Mouse (Mus musculus): ENCODE measurements at regions not wholly inside any gene's neighbourhood (a gene's known extent, or its start where the extent isn't known, plus 50 kb on each side); places are given as distances from the start of the nearest gene placed in this dataset.

DNA sequence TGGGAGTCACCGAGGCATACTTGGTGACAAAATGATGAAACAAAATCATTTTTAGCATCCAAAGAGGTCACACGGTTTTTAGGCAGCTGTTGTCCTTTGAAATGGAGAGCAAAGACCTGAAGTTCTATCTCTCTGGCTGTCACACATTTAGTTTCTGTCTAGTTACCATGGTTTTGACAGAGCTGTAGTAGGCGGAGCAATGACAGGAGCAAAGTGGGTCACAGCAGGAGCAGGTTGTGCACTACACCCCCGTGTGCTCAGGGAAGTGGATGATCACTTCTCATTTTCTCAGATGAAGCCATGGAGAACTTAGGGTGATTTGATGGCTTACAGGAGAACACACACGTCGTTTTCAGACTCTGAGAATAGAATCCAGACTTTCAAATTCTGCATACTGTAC, 621.2 kb upstream of the Klhl29 start:
- no peaks in the 10 kb centered on the region for H3K36me3 ChIP-seq (ENCODE audit: control insufficient read depth, insufficient read depth, low read length)
- H3K4me3 ChIP-seq (ENCODE audit: low read depth, low read length) = no peak overlapping the region
- no peaks in the 10 kb centered on the region for H3K9me3 ChIP-seq (replicated peaks; ENCODE audit: control insufficient read depth, low read length)
- no peak overlapping the region for H3K27ac ChIP-seq (ENCODE audit: low read depth, low read length)
- no peak overlapping the region for H3K9ac ChIP-seq (ENCODE audit: low read length)
- 74% methylated on average over 6 of the region's 6 CpGs for WGBS
- no peaks in the 10 kb centered on the region for H3K27me3 ChIP-seq (replicated peaks; ENCODE audit: control insufficient read depth, insufficient read depth, low read length)
- ATAC-seq = no peak
- H3K4me2 ChIP-seq (ENCODE audit: low read length) = no peak overlapping the region
- DNase-seq (ENCODE audit: low spot score) = no peak
- peaks cover 4% of the 10 kb centered on the region; the same call in 1 of the 2 replicates for H3K4me1 ChIP-seq (ENCODE audit: control insufficient read depth, insufficient read depth, low read length)

DNA sequence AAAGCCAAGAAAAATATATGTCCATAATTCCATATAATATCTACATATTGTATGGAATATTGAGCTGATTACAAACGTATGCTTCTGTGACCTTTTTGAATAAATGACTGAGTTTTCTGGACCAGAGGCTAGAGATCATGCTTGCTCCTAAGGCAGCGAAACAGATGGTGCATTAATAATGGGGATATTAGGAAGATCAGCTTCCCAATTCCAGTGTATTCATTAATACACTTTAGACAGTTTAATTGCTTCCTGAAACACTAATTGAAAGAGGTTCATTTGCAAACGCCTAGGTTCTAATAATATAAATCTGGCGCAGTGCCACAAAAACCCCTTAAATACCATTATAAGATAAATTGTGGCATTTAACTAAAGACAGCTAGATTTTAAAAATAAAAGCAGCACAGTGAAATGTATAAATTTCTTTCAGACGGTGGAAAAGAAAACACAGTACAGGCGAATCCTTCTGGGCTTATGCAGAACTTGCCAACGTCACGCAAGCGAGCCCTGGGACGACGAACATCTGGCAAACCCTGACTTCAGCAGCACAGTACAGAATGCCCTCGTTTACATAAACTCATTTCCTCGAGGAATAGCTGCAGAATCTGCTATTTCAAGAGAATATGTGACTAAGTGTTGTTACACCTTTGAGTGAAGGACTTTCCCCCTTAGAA, 608.6 kb upstream of the Klhl29 start:
- Histone ChIP-seq H3K27ac (ENCODE audit: low read depth, low read length) (no peak overlapping the region), H3K9ac (ENCODE audit: low read length) (no peak overlapping the region), H3K36me3 (ENCODE audit: control insufficient read depth, insufficient read depth, low read length) (no peaks in the 10 kb centered on the region), H3K4me3 (ENCODE audit: low read depth, low read length) (no peak overlapping the region), H3K27me3 (replicated peaks; ENCODE audit: control insufficient read depth, insufficient read depth, low read length) (no peaks in the 10 kb centered on the region), H3K9me3 (replicated peaks; ENCODE audit: control insufficient read depth, low read length) (no peaks in the 10 kb centered on the region), H3K4me1 (ENCODE audit: control insufficient read depth, insufficient read depth, low read length) (peaks cover 9% of the 10 kb centered on the region), H3K4me2 (ENCODE audit: low read length) (no peak overlapping the region)
- 23% methylated on average over 13 of the region's 13 CpGs for WGBS
- DNase-seq (ENCODE audit: low spot score) (peak; percentile 74), ATAC-seq (peak; percentile 81)

- Histone ChIP-seq H3K36me3 (ENCODE audit: control insufficient read depth, insufficient read depth, low read length) (no peaks in the 10 kb centered on the region), H3K27me3 (replicated peaks; ENCODE audit: control insufficient read depth, insufficient read depth, low read length) (no peaks in the 10 kb centered on the region), H3K9me3 (replicated peaks; ENCODE audit: control insufficient read depth, low read length) (no peaks in the 10 kb centered on the region), H3K9ac (ENCODE audit: low read length) (no peak overlapping the region), H3K4me1 (ENCODE audit: control insufficient read depth, insufficient read depth, low read length) (peaks cover 9% of the 10 kb centered on the region), H3K4me2 (ENCODE audit: low read length) (no peak overlapping the region), H3K4me3 (ENCODE audit: low read depth, low read length) (no peak overlapping the region), H3K27ac (ENCODE audit: low read depth, low read length) (no peak overlapping the region)
- ATAC-seq (no peak), DNase-seq (ENCODE audit: low spot score) (no peak)
- 68% methylated on average over 1 of the region's 1 CpGs for WGBS
These were observed 606.6 kb upstream of the Klhl29 start for GRCm38 (mm10) chr12:5982096-5982495.

- no peak overlapping the region for H3K27ac ChIP-seq (ENCODE audit: low read depth, low read length)
- DNase-seq (ENCODE audit: low spot score) = no peak
- H3K36me3 ChIP-seq (ENCODE audit: control insufficient read depth, insufficient read depth, low read length) = no peaks in the 10 kb centered on the region
- no peak overlapping the region for H3K9ac ChIP-seq (ENCODE audit: low read length)
- no peaks in the 10 kb centered on the region for H3K27me3 ChIP-seq (replicated peaks; ENCODE audit: control insufficient read depth, insufficient read depth, low read length)
- H3K4me3 ChIP-seq (ENCODE audit: low read depth, low read length) = no peak overlapping the region
- WGBS = 93% methylated on average over 4 of the region's 4 CpGs
- H3K4me1 ChIP-seq (ENCODE audit: control insufficient read depth, insufficient read depth, low read length) = no peaks in the 10 kb centered on the region
- no peak overlapping the region for H3K4me2 ChIP-seq (ENCODE audit: low read length)
- no peaks in the 10 kb centered on the region for H3K9me3 ChIP-seq (replicated peaks; ENCODE audit: control insufficient read depth, low read length)
- ATAC-seq = no peak
These were observed 600.4 kb upstream of the Klhl29 start for GRCm38 (mm10) chr12:5975926-5976325.

DNA sequence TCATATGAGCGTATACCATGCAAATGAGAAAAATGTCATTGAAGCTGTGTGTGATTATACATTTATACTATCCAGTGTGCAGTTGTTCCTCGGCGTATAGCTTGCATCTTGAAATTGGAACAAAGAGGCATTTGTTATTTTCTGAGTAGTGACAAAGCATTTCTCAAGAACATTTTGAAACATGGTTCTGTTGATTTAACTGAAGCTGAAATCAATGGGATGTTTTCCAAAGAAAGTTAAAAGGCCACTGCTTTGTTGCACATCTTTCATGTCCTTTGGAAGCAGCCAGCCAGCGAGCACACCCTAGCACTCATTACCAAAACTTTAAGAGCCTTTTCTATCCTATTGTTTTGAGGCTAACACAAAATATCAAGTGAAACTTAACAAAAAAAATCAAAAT, 594.1 kb upstream of the Klhl29 start:
- 85% methylated on average over 4 of the region's 4 CpGs for WGBS
- Histone ChIP-seq H3K9ac (ENCODE audit: low read length) (no peak overlapping the region), H3K4me3 (ENCODE audit: low read depth, low read length) (no peak overlapping the region), H3K36me3 (ENCODE audit: control insufficient read depth, insufficient read depth, low read length) (no peaks in the 10 kb centered on the region), H3K27me3 (replicated peaks; ENCODE audit: control insufficient read depth, insufficient read depth, low read length) (no peaks in the 10 kb centered on the region), H3K27ac (ENCODE audit: low read depth, low read length) (no peak overlapping the region), H3K4me1 (ENCODE audit: control insufficient read depth, insufficient read depth, low read length) (no peaks in the 10 kb centered on the region), H3K4me2 (ENCODE audit: low read length) (no peak overlapping the region), H3K9me3 (replicated peaks; ENCODE audit: control insufficient read depth, low read length) (no peaks in the 10 kb centered on the region)
- ATAC-seq = no peak
- DNase-seq (ENCODE audit: low spot score) = no peak

DNA sequence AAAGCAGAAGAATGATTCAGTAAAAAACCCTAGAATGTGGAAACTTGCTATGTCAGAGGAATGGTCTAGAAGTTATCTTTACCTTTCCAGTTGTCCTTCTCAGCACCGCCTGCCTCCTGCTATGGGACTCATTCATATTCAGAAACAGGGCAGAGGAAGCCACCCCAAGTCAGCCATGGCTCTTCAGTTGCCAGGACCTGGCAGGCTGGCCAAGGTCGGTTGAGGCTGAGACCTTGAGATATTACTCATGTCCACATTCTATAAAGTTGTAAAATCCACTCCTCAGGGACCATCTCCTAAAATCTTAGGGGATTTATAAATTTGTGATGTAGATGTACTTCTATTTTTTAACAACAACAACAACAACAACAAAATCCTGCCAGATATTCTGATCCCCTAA, 580.7 kb upstream of the Klhl29 start:
- 83% methylated on average over 2 of the region's 2 CpGs for WGBS
- ATAC-seq = no peak
- Histone ChIP-seq H3K4me1 (ENCODE audit: control insufficient read depth, insufficient read depth, low read length) (no peaks in the 10 kb centered on the region), H3K9me3 (replicated peaks; ENCODE audit: control insufficient read depth, low read length) (no peaks in the 10 kb centered on the region), H3K27ac (ENCODE audit: low read depth, low read length) (no peak overlapping the region), H3K27me3 (replicated peaks; ENCODE audit: control insufficient read depth, insufficient read depth, low read length) (no peaks in the 10 kb centered on the region), H3K36me3 (ENCODE audit: control insufficient read depth, insufficient read depth, low read length) (no peaks in the 10 kb centered on the region), H3K9ac (ENCODE audit: low read length) (no peak overlapping the region), H3K4me2 (ENCODE audit: low read length) (no peak overlapping the region), H3K4me3 (ENCODE audit: low read depth, low read length) (no peak overlapping the region)
- no peak for DNase-seq (ENCODE audit: low spot score)

DNA sequence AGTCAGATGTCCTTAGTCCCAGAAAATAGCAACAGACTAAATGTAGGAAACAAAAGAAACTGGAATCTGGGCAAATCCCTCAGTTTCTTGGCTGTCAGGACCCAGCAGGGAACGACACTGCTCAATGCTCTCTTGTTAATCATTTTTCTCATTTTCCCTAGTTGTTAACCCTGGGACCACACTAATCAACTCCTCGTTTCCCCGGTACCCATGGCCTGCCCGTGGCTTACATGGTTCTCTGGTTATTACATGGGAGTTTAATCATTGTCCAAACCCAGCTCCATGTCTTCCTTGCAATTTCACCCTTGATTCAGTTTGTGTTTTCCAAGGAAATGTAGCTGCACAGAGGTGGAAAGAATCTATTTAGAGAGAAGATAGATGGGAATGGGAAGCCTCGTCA, 580.1 kb upstream of the Klhl29 start:
- no peak overlapping the region for H3K27ac ChIP-seq (ENCODE audit: low read depth, low read length)
- no peaks in the 10 kb centered on the region for H3K4me1 ChIP-seq (ENCODE audit: control insufficient read depth, insufficient read depth, low read length)
- H3K9me3 ChIP-seq (replicated peaks; ENCODE audit: control insufficient read depth, low read length) = no peaks in the 10 kb centered on the region
- no peaks in the 10 kb centered on the region for H3K36me3 ChIP-seq (ENCODE audit: control insufficient read depth, insufficient read depth, low read length)
- DNase-seq (ENCODE audit: low spot score) = no peak
- no peak overlapping the region for H3K4me2 ChIP-seq (ENCODE audit: low read length)
- no peak for ATAC-seq
- 37% methylated on average over 5 of the region's 5 CpGs for WGBS
- no peak overlapping the region for H3K4me3 ChIP-seq (ENCODE audit: low read depth, low read length)
- H3K27me3 ChIP-seq (replicated peaks; ENCODE audit: control insufficient read depth, insufficient read depth, low read length) = no peaks in the 10 kb centered on the region
- no peak overlapping the region for H3K9ac ChIP-seq (ENCODE audit: low read length)

- DNase-seq (ENCODE audit: low spot score) = no peak
- WGBS = 88% methylated on average over 11 of the region's 11 CpGs
- no peaks in the 10 kb centered on the region for H3K27me3 ChIP-seq (replicated peaks; ENCODE audit: control insufficient read depth, insufficient read depth, low read length)
- no peaks in the 10 kb centered on the region for H3K4me1 ChIP-seq (ENCODE audit: control insufficient read depth, insufficient read depth, low read length)
- H3K4me2 ChIP-seq (ENCODE audit: low read length) = no peak overlapping the region
- no peak for ATAC-seq
- H3K9me3 ChIP-seq (replicated peaks; ENCODE audit: control insufficient read depth, low read length) = no peaks in the 10 kb centered on the region
- no peak overlapping the region for H3K27ac ChIP-seq (ENCODE audit: low read depth, low read length)
- H3K4me3 ChIP-seq (ENCODE audit: low read depth, low read length) = no peak overlapping the region
- no peaks in the 10 kb centered on the region for H3K36me3 ChIP-seq (ENCODE audit: control insufficient read depth, insufficient read depth, low read length)
- H3K9ac ChIP-seq (ENCODE audit: low read length) = no peak overlapping the region
These were observed 568.0 kb upstream of the Klhl29 start for GRCm38 (mm10) chr12:5943346-5943925.

DNA sequence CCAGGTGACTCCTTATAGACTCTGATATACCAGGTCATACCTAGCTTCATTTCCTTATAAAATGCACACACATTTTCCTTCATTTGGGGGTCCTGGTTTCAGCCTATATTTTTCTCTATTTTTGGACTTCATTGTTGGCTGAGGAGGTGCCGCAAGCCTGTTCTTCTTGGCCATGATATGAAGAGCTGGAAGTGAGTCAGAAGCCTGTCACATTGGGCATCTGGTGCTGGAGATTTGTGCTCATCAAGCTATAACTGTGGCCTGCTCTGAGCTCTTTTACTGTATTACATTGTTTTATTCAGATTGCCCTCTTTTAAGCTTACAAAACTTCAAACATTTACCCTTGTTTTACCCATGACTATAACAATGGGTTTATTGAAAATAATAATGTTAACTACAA, 545.8 kb upstream of the Klhl29 start:
- no peak overlapping the region for H3K27ac ChIP-seq (ENCODE audit: low read depth, low read length)
- no peak overlapping the region for H3K4me2 ChIP-seq (ENCODE audit: low read length)
- H3K9me3 ChIP-seq (replicated peaks; ENCODE audit: control insufficient read depth, low read length) = no peaks in the 10 kb centered on the region
- no peak overlapping the region for H3K4me3 ChIP-seq (ENCODE audit: low read depth, low read length)
- no peaks in the 10 kb centered on the region for H3K4me1 ChIP-seq (ENCODE audit: control insufficient read depth, insufficient read depth, low read length)
- no peak overlapping the region for H3K9ac ChIP-seq (ENCODE audit: low read length)
- H3K36me3 ChIP-seq (ENCODE audit: control insufficient read depth, insufficient read depth, low read length) = no peaks in the 10 kb centered on the region
- DNase-seq (ENCODE audit: low spot score) (peak; percentile 50), ATAC-seq (no peak)
- H3K27me3 ChIP-seq (replicated peaks; ENCODE audit: control insufficient read depth, insufficient read depth, low read length) = no peaks in the 10 kb centered on the region
- WGBS = 88% methylated on average over 1 of the region's 1 CpGs

Data from forebrain, embryonic 14.5 days (tissue).